Mouse (Mus musculus): ENCODE data around the gene Shisa6.

Shisa6 gene

GRCm38 (mm10) chr11:66232891-66233290 lies 292.9 kb downstream of the Shisa6 start:
- no peak for DNase-seq (ENCODE audit: low spot score)

- no peak for DNase-seq (ENCODE audit: low spot score)
Measured at GRCm38 (mm10) chr11:66222133-66222532, 303.6 kb downstream of the Shisa6 start.

GRCm38 (mm10) chr11:66218469-66218868 lies 307.3 kb downstream of the Shisa6 start:
- no peak for DNase-seq (ENCODE audit: low spot score)

GRCm38 (mm10) chr11:66188627-66189287 lies 337.0 kb downstream of the Shisa6 start:
- DNase-seq (ENCODE audit: low spot score): no peak

- no peak for DNase-seq (ENCODE audit: low spot score)
Measured at GRCm38 (mm10) chr11:66188146-66188545, 337.6 kb downstream of the Shisa6 start.

GRCm38 (mm10) chr11:66177781-66178180 lies 348.0 kb downstream of the Shisa6 start:
- no peak for DNase-seq (ENCODE audit: low spot score)

GRCm38 (mm10) chr11:66167801-66168651 lies 357.7 kb downstream of the Shisa6 start, which contains the start of gene Dnah9:
Dnah9 (minus strand) TSS chr11:66168551.
- peak; percentile 75 for DNase-seq (ENCODE audit: low spot score)

GRCm38 (mm10) chr11:66164022-66164421 lies 361.7 kb downstream of the Shisa6 start:
- no peak for DNase-seq (ENCODE audit: low spot score)

Measured in yolk sac, embryonic 10.5 days (tissue).